Mouse (Mus musculus) thymus, postnatal 14 days (tissue): ENCODE measurements around the gene Atp6ap1.

Source experiments
- DNase-seq: peaks from one replicate; pipeline ENCODE4 v3.0.0; 2021

Atp6ap1 gene

GRCm38 (mm10) chrX:74296538-74297448 lies at the start of gene Atp6ap1:
TSS of gene Atp6ap1 (plus strand) at chrX:74297097.
- DNase-seq: peak; percentile 92

DNA sequence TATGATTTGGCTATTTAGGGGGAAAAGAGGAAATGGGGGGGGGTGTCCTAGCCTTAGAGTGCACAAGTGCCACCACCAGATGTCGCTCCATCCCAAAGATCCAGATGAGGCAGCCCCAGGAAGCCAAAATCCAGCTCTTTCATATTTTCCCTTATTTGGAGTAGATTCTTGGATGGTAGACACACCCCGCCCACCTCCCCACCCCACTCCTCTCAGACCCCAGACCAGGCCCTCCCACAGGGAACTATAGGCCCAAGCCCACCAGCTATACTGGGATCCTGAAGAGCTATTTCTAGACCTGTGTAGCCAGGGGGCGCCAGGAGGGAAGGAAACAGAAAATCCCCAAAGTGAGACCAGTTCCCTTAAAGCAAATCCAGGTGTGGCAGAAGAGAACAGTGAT lies 48.2 kb upstream of the Atp6ap1 start:
- DNase-seq: peak; percentile 72

- peak; percentile 69 for DNase-seq
Measured at GRCm38 (mm10) chrX:74249615-74250014, 47.3 kb upstream of the Atp6ap1 start, which contains the start of gene Flna. TSS of gene Flna (minus strand) at chrX:74249820.

GRCm38 (mm10) chrX:74254153-74254887 lies 42.6 kb upstream of the Atp6ap1 start, which contains the start of gene Emd:
TSS of gene Emd (plus strand) at chrX:74254687.
- peak; percentile 80 for DNase-seq

DNA sequence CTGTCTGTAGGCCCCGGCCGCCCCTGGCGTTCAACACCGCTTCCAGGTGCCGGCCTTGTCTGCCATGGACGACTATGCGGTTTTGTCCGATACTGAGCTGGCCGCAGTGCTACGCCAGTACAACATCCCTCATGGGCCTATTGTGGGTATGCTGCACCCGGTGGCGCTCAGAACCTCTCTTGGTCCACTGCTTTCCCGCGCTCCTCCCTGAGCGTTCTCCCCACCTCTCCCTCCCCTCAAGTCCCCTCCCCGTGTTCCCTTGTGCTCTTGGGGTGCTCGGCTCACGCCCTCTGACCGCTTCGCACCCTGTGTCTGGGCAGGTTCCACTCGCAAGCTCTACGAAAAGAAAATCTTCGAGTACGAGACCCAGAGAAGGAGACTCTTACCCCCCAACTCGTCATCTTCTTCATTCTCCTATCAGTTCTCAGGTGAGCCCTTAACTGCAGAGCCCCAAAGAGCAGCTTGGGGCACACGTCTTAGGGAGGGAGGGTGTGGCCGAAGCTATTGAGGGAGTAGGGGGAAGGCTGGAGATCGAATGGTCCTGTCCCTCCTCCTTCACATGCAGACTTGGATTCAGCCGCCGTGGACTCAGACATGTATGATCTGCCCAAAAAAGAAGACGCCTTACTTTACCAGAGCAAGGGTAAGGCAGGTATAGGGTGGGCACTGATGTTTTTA lies 41.9 kb upstream of the Atp6ap1 start:
- DNase-seq: peak; percentile 17

DNA sequence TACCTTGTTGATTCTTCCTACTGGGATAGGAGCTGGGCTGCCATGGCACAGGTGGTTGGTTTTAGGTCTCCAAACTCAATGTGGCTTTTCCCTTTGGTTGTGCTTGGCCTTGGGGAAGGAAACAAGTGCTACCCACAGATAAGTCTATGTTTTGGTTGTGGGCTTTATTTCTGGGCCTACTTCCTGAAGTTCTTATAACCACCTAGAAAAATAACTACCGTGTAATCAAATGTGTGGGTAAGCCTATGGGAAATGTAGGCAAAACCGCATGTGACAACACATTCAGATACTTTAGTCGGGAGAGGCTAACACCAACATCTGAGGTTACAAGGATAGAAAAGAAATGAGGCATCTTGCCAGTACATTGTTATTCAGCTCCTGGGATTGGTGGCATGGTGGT lies 39.2 kb upstream of the Atp6ap1 start:
- DNase-seq: no peak

DNA sequence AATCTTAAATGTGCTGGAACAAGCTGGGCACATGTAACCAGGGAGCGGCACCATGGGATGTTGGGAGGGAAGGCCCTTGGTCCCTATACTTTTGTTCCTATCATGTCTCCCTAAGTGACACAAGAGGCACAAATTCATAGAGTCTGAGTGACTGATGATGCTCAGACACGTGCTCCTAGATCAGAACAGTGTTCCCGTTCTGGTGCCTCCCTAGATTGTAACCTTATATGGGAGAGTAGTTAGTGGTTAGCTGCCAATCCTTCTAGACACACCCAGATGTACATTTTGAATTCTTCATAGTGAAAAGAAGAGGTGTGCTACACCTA lies 27.2 kb upstream of the Atp6ap1 start:
- DNase-seq: no peak

DNA sequence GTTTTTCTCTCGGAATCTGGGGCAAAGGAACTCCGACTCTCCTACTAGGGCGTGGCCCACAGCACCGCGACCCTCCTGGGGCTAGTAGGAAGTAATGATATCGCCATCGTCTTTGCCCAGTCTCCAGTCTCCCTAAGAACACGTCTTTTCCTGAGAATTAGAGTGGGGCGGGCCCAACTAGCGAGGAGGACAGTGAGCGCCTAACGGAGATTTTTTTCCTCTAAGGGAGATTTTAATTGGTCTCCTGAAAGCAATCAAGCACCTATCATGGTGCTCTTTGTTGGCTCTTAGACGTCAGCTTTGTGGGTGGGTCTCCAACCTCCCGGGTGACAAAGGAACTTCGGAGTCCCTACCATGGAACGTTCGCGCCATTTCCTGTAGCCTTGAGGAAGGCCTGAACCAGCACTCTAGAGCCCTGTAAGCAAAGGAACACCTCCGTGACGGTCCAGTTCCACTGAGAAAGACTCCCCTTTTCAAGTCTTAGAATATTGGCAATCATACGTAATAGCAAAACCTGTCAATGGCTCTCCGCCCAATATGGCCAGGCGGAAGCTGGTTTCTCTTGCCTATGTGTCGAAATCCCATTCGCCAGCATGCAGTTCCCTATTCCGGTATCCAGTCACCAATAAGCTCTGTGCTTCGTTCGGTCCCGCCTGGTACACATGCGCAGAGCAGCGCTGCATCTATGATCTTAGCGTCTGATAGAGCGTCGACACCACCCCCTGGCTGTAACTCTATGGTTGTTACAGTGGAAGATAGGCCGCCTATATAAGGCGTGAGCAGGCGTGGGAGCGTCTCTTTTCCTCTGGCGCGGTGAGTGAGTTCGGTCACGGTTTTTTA lies 26.6 kb upstream of the Atp6ap1 start, which contains the start of gene Rpl10:
Gene Rpl10, plus strand, starts transcription at position 751 of the 840 bp plus-strand sequence.
- peak; percentile 89 for DNase-seq

DNA sequence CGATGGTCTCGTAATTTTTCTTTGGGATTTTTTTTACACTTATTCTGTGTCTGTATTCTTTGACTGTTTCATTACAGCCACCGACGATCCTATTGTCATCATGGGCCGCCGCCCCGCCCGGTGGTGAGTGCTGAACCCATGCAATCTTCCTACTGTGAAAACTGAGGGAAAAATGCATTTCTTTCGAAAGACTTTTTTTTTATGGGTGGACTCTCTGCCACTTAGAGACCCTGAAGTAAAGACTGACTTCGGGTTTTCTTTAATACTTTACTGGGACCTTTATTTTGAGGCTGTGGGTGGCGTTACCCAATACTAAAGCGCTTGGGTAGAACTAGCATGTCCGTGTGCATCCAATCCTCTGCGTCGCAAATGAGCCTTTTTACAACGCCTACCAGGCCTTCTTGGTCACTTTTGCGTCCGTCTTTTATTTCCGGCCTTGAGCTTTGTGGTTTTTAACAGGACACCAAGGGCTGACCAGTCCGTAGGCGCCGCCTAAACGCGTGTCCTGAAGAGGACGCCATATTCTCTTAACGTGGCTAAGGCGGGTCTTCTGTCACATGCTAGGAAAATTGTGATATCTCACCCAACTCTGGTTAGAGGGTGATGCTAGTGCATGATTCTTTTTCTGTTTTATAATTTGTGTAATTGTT lies 25.9 kb upstream of the Atp6ap1 start:
- peak; percentile 7 for DNase-seq

- DNase-seq: no peak
Measured at GRCm38 (mm10) chrX:74273422-74274322, 23.2 kb upstream of the Atp6ap1 start.

GRCm38 (mm10) chrX:74277916-74278315 lies 19.0 kb upstream of the Atp6ap1 start:
- no peak for DNase-seq

DNA sequence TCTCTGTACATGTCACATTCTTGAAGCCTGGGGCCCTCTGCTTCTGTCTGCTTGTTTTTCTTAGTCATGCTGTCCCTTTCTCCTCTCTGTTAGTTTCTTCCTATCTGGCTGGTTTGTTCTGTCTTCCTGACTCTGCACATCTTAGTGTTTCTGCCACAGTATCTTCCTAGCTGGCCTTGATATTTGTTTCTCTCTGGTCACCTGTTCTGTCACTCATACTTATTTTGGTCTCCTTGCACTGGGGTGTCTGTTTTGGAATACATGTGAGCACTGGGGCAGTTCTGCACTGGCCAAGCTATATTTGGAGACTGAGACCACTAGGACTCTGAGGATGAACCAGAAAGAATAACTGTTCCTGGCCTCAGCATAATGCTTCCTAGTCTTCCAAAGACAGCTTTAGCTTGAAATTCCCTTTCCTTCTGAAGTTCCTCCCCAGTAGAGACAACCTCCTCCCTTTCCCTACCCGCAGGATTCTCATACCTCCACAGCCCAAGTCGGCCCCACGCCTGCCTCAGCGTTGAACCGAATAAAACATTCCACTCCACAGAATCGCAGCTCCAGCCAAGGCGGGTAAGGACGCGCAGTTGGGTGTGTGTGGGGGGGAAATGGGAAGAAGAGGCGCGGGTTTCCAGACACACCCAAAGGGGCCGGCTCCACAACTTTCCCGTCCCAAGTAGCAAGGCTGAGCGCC lies 15.7 kb upstream of the Atp6ap1 start:
- no peak for DNase-seq

DNA sequence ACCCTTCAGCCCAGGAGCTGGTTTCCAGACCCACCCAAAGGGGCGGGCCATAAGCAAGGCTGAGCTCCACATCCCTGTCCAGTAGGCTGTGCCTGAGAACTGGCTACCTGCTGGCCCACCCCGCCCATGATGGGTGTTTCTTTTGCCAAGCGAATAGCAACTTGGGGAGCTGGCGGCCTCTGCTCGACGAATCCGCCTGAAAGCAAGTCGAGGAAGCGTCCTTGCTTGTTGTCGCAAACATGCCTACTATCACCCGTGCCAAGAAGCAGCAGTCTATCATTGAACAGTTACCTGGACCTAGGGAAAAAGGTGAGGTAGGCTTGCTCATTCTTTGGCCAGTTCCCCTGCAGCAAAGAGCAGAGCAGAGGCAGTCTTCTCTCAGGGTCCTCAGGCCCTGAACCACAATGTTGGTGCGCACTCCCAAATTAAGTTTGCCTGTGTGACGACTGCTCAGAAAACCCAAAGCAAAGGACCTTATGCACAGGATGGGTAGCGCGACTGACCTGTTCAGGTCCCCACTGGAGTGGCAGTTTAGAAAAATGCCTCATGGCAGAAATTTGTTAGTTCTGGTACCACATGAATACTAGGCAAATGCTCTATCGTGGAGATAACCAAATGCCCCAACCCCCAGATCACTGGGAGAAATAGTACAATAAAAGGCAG lies 15.0 kb upstream of the Atp6ap1 start, which contains the start of the genes Taz and Dnase1l1:
Gene Taz, plus strand, starts transcription at position 181 of the 663 bp plus-strand sequence.
Gene Dnase1l1, minus strand, starts transcription at position 606 of the 663 bp plus-strand sequence.
- DNase-seq: peak; percentile 52

GRCm38 (mm10) chrX:74282395-74283091 lies 14.4 kb upstream of the Atp6ap1 start:
- peak; percentile 90 for DNase-seq

DNA sequence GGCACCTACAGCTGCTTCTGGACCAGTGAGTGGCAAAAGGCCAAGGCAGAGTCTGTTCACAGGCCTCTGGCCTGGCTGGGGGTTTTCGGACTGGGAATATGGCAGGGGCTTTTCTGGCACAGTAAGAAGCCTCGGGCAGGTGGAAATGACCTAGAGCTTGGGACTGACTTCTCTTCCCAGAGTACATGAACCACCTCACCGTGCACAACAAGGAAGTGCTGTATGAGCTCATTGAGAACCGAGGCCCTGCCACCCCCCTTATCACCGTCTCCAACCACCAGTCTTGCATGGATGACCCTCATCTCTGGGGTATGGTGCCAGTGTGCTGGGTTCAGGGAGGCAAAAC lies 13.8 kb upstream of the Atp6ap1 start:
- no peak for DNase-seq

GRCm38 (mm10) chrX:74293431-74293830 lies 3.5 kb upstream of the Atp6ap1 start:
- DNase-seq: no peak

DNA sequence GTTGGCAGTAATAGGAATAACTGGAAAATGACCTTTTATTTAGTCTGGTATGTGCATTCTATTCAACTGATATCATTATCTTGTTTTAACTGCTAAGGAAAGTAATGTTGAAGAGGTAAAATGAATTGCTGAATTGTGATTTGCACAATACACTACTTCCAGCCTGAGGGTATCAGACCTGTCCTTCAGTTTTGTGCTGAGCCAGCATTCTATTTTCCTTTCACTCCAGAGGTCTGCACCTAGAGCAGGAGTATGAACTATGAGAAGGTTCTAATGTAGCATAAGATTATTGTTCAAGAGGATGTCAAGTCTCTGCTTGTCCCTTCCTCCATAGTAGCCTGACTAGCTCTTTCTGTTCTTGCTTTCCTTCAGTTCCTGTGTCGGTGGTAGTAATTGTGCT lies 1.5 kb downstream of the Atp6ap1 start:
- DNase-seq: no peak

DNA sequence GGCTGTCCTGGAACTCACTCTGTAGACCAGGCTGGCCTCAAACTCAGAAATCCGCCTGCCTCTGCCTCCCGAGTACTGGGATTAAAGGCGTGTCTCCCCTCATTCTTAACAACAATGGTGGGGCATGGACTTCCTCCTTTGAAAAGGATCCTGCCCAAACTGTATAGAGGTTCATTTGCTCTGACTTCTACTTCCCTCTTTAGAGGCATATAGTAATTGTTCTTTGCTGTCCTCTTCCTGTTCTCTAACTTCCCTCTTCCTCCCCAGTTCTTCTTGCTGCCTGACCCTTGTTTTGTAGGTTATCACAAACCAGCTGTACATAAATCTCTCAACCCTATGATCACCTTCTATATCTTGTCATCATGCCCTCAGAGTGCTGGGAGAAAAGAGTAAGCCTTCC lies 2.8 kb downstream of the Atp6ap1 start:
- no peak for DNase-seq
